8 mouse cellular contexts compared by ENCODE assay signal in genomic region chr12:26488617-26489274, GRCm38 (mm10). TPM values are rescaled to one million over a fixed set of nuclear protein-coding genes. Genes with fewer than 3 reads are reported as not detected.
DNase-seq lines count a peak whose midpoint lies in the region; ATAC-seq and TF ChIP-seq lines count a peak whose summit lies in the region.

No protein-coding gene starts in this region.

- peak overlapping the region; percentile 27 for H3K4me2 ChIP-seq in embryonic facial prominence, embryonic 14.5 days (ENCODE audit: low read depth, low read length)
- H3K4me2 ChIP-seq in forebrain, embryonic 14.5 days (ENCODE audit: low read length), result peak overlapping the region; percentile 3; the same call in 1 of the 2 replicates
- peak overlapping the region; percentile 23; the same call in 1 of the 2 replicates for H3K4me2 ChIP-seq in hindbrain, postnatal 0 days (ENCODE audit: low read depth, low read length)

- no peak for TF ChIP-seq CTCF in hindbrain, postnatal 0 days (IDR thresholded peaks at IDR 0.05; ENCODE audit: low read depth)

- no peak overlapping the region for H3K27ac ChIP-seq in embryonic facial prominence, embryonic 14.5 days (replicated peaks; ENCODE audit: low read depth, low read length)
- no peak overlapping the region for H3K27ac ChIP-seq in forebrain, embryonic 14.5 days (ENCODE audit: low read depth, low read length)
- no peak overlapping the region for H3K27ac ChIP-seq in hindbrain, postnatal 0 days

- ATAC-seq in embryonic facial prominence, embryonic 14.5 days (ENCODE audit: low read depth), result 0 out of 2 replicates have a peak, but pooled peaks have one; percentile 18
- ATAC-seq in forebrain, embryonic 14.5 days, result peak; percentile 58
- ATAC-seq in hindbrain, postnatal 0 days, result 0 out of 2 replicates have a peak, but pooled peaks have one; percentile 29

- no peaks in the 10 kb centered on the region for H3K27me3 ChIP-seq in embryonic facial prominence, embryonic 14.5 days (replicated peaks; ENCODE audit: control insufficient read depth, insufficient read depth, low read length)
- H3K27me3 ChIP-seq in forebrain, embryonic 14.5 days (replicated peaks; ENCODE audit: control insufficient read depth, insufficient read depth, low read length), result no peaks in the 10 kb centered on the region
- H3K27me3 ChIP-seq in hindbrain, postnatal 0 days (ENCODE audit: insufficient read depth, low read length), result no peaks in the 10 kb centered on the region

- no peaks in the 10 kb centered on the region for H3K9me3 ChIP-seq in embryonic facial prominence, embryonic 14.5 days (ENCODE audit: control insufficient read depth, low read length)
- no peaks in the 10 kb centered on the region for H3K9me3 ChIP-seq in forebrain, embryonic 14.5 days (replicated peaks; ENCODE audit: control insufficient read depth, low read length)
- no peaks in the 10 kb centered on the region for H3K9me3 ChIP-seq in hindbrain, postnatal 0 days (ENCODE audit: low read length)

- H3K36me3 ChIP-seq in embryonic facial prominence, embryonic 14.5 days (ENCODE audit: control insufficient read depth, insufficient read depth, low read length), result no peaks in the 10 kb centered on the region
- no peaks in the 10 kb centered on the region for H3K36me3 ChIP-seq in forebrain, embryonic 14.5 days (ENCODE audit: control insufficient read depth, insufficient read depth, low read length)
- no peaks in the 10 kb centered on the region for H3K36me3 ChIP-seq in hindbrain, postnatal 0 days (ENCODE audit: insufficient read depth, low read length)

- DNase-seq in kidney, postnatal 14 days, result peak; percentile 30
- no peak for DNase-seq in kidney, postnatal 10 days
- DNase-seq in embryonic facial prominence, embryonic 14.5 days (ENCODE audit: low spot score), result no peak
- DNase-seq in forebrain, embryonic 14.5 days (ENCODE audit: low spot score), result no peak
- no peak for DNase-seq in hindbrain, postnatal 0 days (ENCODE audit: low spot score)
- DNase-seq in T-cell, adult 2 months (ENCODE audit: low spot score), result no peak
- no peak for DNase-seq in frontal cortex, postnatal 10 days (ENCODE audit: low spot score in 2 of 2)
- no peak for DNase-seq in retina, postnatal 1 day

- 36% methylated on average over 5 of the region's 5 CpGs for whole genome bisulfite sequencing in embryonic facial prominence, embryonic 14.5 days
- WGBS in forebrain, embryonic 14.5 days, result 26% methylated on average over 5 of the region's 5 CpGs
- 36% methylated on average over 5 of the region's 5 CpGs for WGBS in hindbrain, postnatal 0 days

- no peak overlapping the region for H3K4me3 ChIP-seq in embryonic facial prominence, embryonic 14.5 days (ENCODE audit: low read depth, low read length)
- no peak overlapping the region for H3K4me3 ChIP-seq in forebrain, embryonic 14.5 days (ENCODE audit: low read depth, low read length)
- no peak overlapping the region for H3K4me3 ChIP-seq in hindbrain, postnatal 0 days (ENCODE audit: low read length)

- peaks cover 6% of the 10 kb centered on the region; the same call in 1 of the 2 replicates for H3K4me1 ChIP-seq in embryonic facial prominence, embryonic 14.5 days (ENCODE audit: control insufficient read depth, insufficient read depth, low read length)
- H3K4me1 ChIP-seq in forebrain, embryonic 14.5 days (ENCODE audit: control insufficient read depth, insufficient read depth, low read length), result peaks cover 9% of the 10 kb centered on the region
- 0 out of 2 replicates have a peak, but pooled peaks cover 6% of the 10 kb centered on the region for H3K4me1 ChIP-seq in hindbrain, postnatal 0 days (ENCODE audit: insufficient read depth, low read length)

- peak overlapping the region; percentile 26; the same call in 1 of the 2 replicates for H3K9ac ChIP-seq in embryonic facial prominence, embryonic 14.5 days (ENCODE audit: low read depth, low read length)
- no peak overlapping the region for H3K9ac ChIP-seq in forebrain, embryonic 14.5 days (ENCODE audit: low read length)
- no peak overlapping the region for H3K9ac ChIP-seq in hindbrain, postnatal 0 days (replicated peaks; ENCODE audit: low read length)

RNA-seq across cellular contexts. Expression of gene Cmpk2, which starts 19.7 kb away (rescaled TPM):
- 7.2 and 10.3 TPM in 2 replicates for polyA plus RNA-seq in embryonic facial prominence, embryonic 14.5 days (2014; fragmentation: Nextera tagmentation; extraction: Ambion mirVana)
- 11.7 and 11.8 TPM in 2 replicates for polyA plus RNA-seq in forebrain, embryonic 14.5 days (2014; fragmentation: Nextera tagmentation; extraction: Ambion mirVana)
- 24.0 and 25.2 TPM in 2 replicates for total RNA-seq in hindbrain, postnatal 0 days (2014; rRNA removed)
- polyA plus RNA-seq in hindbrain, postnatal 0 days (2015; fragmentation: Nextera tagmentation; extraction: Ambion mirVana), result 21.1 and 21.3 TPM in 2 replicates

RNA-seq across cellular contexts. Expression of gene Rsad2, which starts 32.5 kb away (rescaled TPM):
- polyA plus RNA-seq in embryonic facial prominence, embryonic 14.5 days (2014; fragmentation: Nextera tagmentation; extraction: Ambion mirVana), result 1.0 and 2.4 TPM in 2 replicates
- 0.20 and 0.27 TPM in 2 replicates for polyA plus RNA-seq in forebrain, embryonic 14.5 days (2014; fragmentation: Nextera tagmentation; extraction: Ambion mirVana)
- total RNA-seq in hindbrain, postnatal 0 days (2014; rRNA removed), result 1.3 and 1.5 TPM in 2 replicates
- 1.4 and 1.5 TPM in 2 replicates for polyA plus RNA-seq in hindbrain, postnatal 0 days (2015; fragmentation: Nextera tagmentation; extraction: Ambion mirVana)
